Mouse (Mus musculus): ENCODE measurements around the gene Mctp1.
A peak's percentile ranks its signal among the peaks of the same experiment; 100 is the strongest.

The Mctp1 gene

DNA sequence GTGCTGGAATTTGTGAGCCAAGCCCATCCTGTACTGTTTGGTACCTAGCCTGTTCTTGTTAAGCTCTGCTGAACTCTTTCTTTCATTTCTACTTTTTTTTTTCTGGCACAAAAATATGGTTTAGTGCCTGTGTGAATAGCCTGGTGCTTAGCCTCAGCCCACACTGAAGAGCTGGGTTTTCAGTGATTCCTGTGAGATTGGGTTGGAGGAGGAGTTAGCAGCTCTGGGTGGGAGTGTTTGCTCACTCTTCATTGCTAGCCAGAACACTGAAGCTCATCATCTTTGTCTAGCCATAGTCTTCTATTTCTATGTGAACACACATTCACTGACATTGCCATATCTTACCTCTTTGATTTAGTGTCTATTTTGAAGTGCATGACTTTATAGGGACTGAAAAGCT is 225.1 kb downstream of the Mctp1 start:
- no peaks in the 10 kb centered on the region for H3K36me3 ChIP-seq (ENCODE audit: control insufficient read depth, insufficient read depth, low read length, poor library complexity, severe bottlenecking)
- no peak for DNase-seq (ENCODE audit: low read depth, low spot score)

GRCm38 (mm10) chr13:76611499-76611898 is 227.2 kb downstream of the Mctp1 start:
- Histone ChIP-seq H3K27me3 (ENCODE audit: control insufficient read depth, insufficient read depth, low read length, poor library complexity, severe bottlenecking) (no peaks in the 10 kb centered on the region), H3K36me3 (ENCODE audit: control insufficient read depth, insufficient read depth, low read length, poor library complexity, severe bottlenecking) (no peaks in the 10 kb centered on the region)
- no peak for DNase-seq (ENCODE audit: low read depth, low spot score)

More for the DNA sequence above, 225.1 kb downstream of the Mctp1 start:
- no peaks in the 10 kb centered on the region for H3K27me3 ChIP-seq (ENCODE audit: control insufficient read depth, insufficient read depth, low read length, poor library complexity, severe bottlenecking)

GRCm38 (mm10) chr13:76620111-76620510 is 235.8 kb downstream of the Mctp1 start:
- Histone ChIP-seq H3K27me3 (ENCODE audit: control insufficient read depth, insufficient read depth, low read length, poor library complexity, severe bottlenecking) (no peaks in the 10 kb centered on the region), H3K36me3 (ENCODE audit: control insufficient read depth, insufficient read depth, low read length, poor library complexity, severe bottlenecking) (no peaks in the 10 kb centered on the region)
- DNase-seq (ENCODE audit: low read depth, low spot score), result no peak

DNA sequence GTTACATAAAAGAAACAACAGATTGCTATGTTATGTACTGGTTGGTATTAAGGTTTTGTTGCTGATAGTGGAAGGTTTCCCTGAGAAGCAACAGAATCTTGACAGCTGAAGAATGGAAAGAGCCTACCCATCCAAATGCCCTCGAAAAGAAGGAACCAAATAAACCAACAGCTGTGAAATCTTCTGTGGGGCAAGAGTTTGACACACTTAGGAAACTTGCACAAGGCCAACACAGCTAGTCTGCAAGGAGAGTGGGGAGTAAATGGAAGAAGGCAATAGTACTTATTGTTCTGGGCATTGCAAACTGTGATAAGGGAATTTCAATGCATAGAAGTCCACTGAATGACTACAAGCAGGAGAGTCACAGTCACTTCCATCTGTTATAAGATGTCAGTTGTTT is 236.2 kb downstream of the Mctp1 start:
- no peak for DNase-seq (ENCODE audit: low read depth, low spot score)
- no peaks in the 10 kb centered on the region for H3K27me3 ChIP-seq (ENCODE audit: control insufficient read depth, insufficient read depth, low read length, poor library complexity, severe bottlenecking)
- no peaks in the 10 kb centered on the region for H3K36me3 ChIP-seq (ENCODE audit: control insufficient read depth, insufficient read depth, low read length, poor library complexity, severe bottlenecking)

DNA sequence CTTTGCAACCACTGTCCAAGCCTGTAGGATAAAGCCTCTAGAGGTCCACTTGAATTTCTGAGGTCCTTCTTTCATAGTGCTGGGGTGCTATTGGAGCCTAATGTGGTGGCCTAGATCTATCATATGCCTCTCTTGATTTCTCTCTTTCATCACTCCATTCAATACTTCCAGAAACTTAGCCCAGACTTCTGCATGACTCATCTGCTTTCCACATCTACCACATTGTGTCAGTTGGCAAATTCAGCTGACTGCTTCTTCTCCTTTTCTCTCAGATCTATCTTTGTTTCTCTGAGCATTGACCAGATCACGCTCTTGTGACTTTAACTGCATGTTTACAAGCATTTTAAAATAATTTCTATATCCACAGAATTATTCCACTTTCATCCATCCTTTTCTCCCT is 249.4 kb downstream of the Mctp1 start:
- H3K27me3 ChIP-seq (ENCODE audit: control insufficient read depth, insufficient read depth, low read length, poor library complexity, severe bottlenecking), result no peaks in the 10 kb centered on the region
- DNase-seq (ENCODE audit: low read depth, low spot score), result no peak
- no peaks in the 10 kb centered on the region for H3K36me3 ChIP-seq (ENCODE audit: control insufficient read depth, insufficient read depth, low read length, poor library complexity, severe bottlenecking)

DNA sequence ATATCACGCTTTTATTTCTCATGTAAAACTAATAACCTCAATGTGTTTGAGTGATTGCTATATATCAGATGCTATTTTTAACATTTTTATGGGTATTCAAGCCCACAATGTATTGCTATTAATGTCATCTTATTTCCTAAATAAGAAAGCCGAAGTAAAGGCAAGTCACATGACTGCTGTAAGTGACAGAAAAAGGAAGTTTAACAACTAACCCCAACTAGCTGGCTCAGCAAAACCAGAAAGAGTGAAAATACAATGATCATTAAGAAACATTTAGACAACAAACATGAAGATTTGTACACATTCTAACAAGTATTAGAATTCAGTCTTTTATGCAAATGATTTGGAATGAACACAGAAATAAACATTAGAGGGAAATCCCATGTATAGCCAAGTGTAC is 253.9 kb downstream of the Mctp1 start:
- Histone ChIP-seq H3K36me3 (ENCODE audit: control insufficient read depth, insufficient read depth, low read length, poor library complexity, severe bottlenecking) (no peaks in the 10 kb centered on the region), H3K27me3 (ENCODE audit: control insufficient read depth, insufficient read depth, low read length, poor library complexity, severe bottlenecking) (no peaks in the 10 kb centered on the region)
- DNase-seq (ENCODE audit: low read depth, low spot score), result no peak

DNA sequence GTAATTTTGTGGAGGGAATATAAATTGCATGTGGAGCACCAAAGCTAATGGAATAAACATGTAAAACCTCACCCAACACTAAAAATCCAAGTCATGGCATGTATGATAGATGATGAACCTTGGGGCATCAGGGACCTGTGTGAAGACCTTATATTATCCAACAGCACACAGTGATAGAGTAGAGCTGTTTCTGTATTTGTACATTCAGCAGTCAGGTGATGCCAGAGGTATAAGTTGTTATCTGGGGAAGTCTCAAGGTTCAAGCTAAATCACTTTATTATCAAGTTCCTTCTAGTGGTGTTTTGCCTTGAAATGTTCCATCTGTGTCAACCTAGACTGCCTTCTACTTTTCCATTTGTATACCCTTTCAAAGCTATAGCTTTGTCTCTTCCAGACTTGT is 275.2 kb downstream of the Mctp1 start:
- no peaks in the 10 kb centered on the region for H3K27me3 ChIP-seq (ENCODE audit: control insufficient read depth, insufficient read depth, low read length, poor library complexity, severe bottlenecking)
- H3K36me3 ChIP-seq (ENCODE audit: control insufficient read depth, insufficient read depth, low read length, poor library complexity, severe bottlenecking), result no peaks in the 10 kb centered on the region
- no peak for DNase-seq (ENCODE audit: low read depth, low spot score)

GRCm38 (mm10) chr13:76681286-76681685 is 297.0 kb downstream of the Mctp1 start:
- no peaks in the 10 kb centered on the region for H3K27me3 ChIP-seq (ENCODE audit: control insufficient read depth, insufficient read depth, low read length, poor library complexity, severe bottlenecking)
- DNase-seq (ENCODE audit: low read depth, low spot score), result peak; percentile 42
- H3K36me3 ChIP-seq (ENCODE audit: control insufficient read depth, insufficient read depth, low read length, poor library complexity, severe bottlenecking), result no peaks in the 10 kb centered on the region

GRCm38 (mm10) chr13:76689349-76689748 is 305.0 kb downstream of the Mctp1 start:
- Histone ChIP-seq H3K27me3 (ENCODE audit: control insufficient read depth, insufficient read depth, low read length, poor library complexity, severe bottlenecking) (no peaks in the 10 kb centered on the region), H3K36me3 (ENCODE audit: control insufficient read depth, insufficient read depth, low read length, poor library complexity, severe bottlenecking) (no peaks in the 10 kb centered on the region)
- DNase-seq (ENCODE audit: low read depth, low spot score), result no peak

- Histone ChIP-seq H3K36me3 (ENCODE audit: control insufficient read depth, insufficient read depth, low read length, poor library complexity, severe bottlenecking) (no peaks in the 10 kb centered on the region), H3K27me3 (ENCODE audit: control insufficient read depth, insufficient read depth, low read length, poor library complexity, severe bottlenecking) (no peaks in the 10 kb centered on the region)
- DNase-seq (ENCODE audit: low read depth, low spot score), result no peak
These were observed 305.8 kb downstream of the Mctp1 start for GRCm38 (mm10) chr13:76690143-76690542.

- no peak for DNase-seq (ENCODE audit: low read depth, low spot score)
- H3K36me3 ChIP-seq (ENCODE audit: control insufficient read depth, insufficient read depth, low read length, poor library complexity, severe bottlenecking), result no peaks in the 10 kb centered on the region
- H3K27me3 ChIP-seq (ENCODE audit: control insufficient read depth, insufficient read depth, low read length, poor library complexity, severe bottlenecking), result no peaks in the 10 kb centered on the region
These were observed 306.4 kb downstream of the Mctp1 start for GRCm38 (mm10) chr13:76690697-76691096.

GRCm38 (mm10) chr13:76734013-76734412 is 349.7 kb downstream of the Mctp1 start:
- DNase-seq (ENCODE audit: low read depth, low spot score), result no peak
- H3K27me3 ChIP-seq (ENCODE audit: control insufficient read depth, insufficient read depth, low read length, poor library complexity, severe bottlenecking), result no peaks in the 10 kb centered on the region
- no peaks in the 10 kb centered on the region for H3K36me3 ChIP-seq (ENCODE audit: control insufficient read depth, insufficient read depth, low read length, poor library complexity, severe bottlenecking)

DNA sequence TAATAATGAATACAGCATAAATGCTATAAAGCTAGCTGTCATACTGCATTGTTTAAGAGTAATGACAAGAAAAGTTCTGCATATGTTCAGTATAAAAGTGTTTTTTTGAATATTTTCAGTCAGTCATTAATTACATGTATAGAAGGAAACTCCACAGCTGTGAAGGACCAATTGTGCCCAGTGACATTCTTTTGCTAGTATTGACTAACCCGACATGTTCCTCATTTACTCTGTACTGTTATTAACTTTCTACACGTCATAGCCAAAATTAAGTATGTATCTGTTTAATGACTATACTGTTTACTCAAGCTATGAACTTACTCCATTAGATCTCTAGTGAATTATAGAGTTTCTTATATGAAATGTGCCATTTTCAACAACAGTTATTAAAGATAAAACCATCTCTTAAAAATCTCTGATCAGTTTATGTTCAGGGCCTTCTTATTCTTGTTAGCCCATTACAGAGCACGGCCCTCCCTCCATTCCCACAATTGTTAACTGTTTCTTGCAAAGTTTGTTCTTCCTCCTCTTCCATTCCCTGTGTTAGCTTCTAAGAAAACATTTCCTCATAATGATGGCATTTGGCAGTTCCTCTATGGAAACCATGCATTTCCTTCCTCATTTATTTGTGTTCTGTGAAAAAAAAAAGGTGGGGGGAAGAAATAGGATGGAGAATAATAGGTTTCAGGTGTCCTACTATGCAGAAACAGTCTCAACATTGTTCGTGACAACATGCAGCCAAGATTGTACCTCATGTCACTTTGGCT is 366.5 kb downstream of the Mctp1 start:
- no peak for DNase-seq (ENCODE audit: low read depth, low spot score)
- Histone ChIP-seq H3K36me3 (ENCODE audit: control insufficient read depth, insufficient read depth, low read length, poor library complexity, severe bottlenecking) (no peaks in the 10 kb centered on the region), H3K27me3 (ENCODE audit: control insufficient read depth, insufficient read depth, low read length, poor library complexity, severe bottlenecking) (no peaks in the 10 kb centered on the region)

DNA sequence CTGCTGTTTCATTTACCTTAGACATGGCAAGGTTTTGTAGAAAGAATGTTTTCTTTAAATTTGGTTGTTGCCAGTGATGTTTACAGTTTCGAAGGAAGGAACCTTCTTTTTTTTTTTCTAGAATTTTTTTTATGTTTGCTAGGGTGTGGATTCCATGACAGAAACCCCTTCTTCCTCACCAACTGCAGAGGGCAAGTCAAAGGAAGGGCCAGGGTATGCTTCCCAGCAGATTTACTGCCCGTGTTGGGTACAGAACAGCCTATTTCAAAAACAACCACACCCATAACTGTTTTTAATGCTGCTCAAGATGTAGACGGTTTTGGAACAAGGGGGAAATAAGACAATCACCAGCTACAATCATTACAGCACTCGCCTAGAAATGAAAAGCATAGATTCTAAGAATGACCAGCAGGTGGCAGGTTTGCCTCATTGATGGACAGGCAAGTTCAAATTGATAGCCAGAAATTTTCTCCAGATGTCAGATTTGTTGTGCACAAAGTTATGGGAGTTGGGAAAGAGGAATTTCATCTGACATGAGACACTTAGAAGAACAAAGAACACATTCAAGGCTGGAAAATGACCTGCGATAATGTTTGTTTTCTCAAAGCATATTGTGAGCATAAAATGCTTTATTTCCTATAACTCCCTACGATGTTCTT is 375.6 kb downstream of the Mctp1 start:
- no peaks in the 10 kb centered on the region for H3K36me3 ChIP-seq (ENCODE audit: control insufficient read depth, insufficient read depth, low read length, poor library complexity, severe bottlenecking)
- peak; percentile 38 for DNase-seq (ENCODE audit: low read depth, low spot score)
- H3K27me3 ChIP-seq (ENCODE audit: control insufficient read depth, insufficient read depth, low read length, poor library complexity, severe bottlenecking), result no peaks in the 10 kb centered on the region

GRCm38 (mm10) chr13:76799662-76800061 is 415.3 kb downstream of the Mctp1 start:
- Histone ChIP-seq H3K36me3 (ENCODE audit: control insufficient read depth, insufficient read depth, low read length, poor library complexity, severe bottlenecking) (no peaks in the 10 kb centered on the region), H3K27me3 (ENCODE audit: control insufficient read depth, insufficient read depth, low read length, poor library complexity, severe bottlenecking) (no peaks in the 10 kb centered on the region)
- DNase-seq (ENCODE audit: low read depth, low spot score), result no peak

Measured in splenic B cell, adult 2 months (primary cell).